Mouse (Mus musculus): ENCODE data around the gene Fbxo31. TPM values are rescaled to one million over a fixed set of nuclear protein-coding genes. Genes with fewer than 3 reads are reported as not detected.

Gene Fbxo31
- total RNA-seq, 2 experiments from 2014 or later, result 33.6 to 43.8 TPM

DNA sequence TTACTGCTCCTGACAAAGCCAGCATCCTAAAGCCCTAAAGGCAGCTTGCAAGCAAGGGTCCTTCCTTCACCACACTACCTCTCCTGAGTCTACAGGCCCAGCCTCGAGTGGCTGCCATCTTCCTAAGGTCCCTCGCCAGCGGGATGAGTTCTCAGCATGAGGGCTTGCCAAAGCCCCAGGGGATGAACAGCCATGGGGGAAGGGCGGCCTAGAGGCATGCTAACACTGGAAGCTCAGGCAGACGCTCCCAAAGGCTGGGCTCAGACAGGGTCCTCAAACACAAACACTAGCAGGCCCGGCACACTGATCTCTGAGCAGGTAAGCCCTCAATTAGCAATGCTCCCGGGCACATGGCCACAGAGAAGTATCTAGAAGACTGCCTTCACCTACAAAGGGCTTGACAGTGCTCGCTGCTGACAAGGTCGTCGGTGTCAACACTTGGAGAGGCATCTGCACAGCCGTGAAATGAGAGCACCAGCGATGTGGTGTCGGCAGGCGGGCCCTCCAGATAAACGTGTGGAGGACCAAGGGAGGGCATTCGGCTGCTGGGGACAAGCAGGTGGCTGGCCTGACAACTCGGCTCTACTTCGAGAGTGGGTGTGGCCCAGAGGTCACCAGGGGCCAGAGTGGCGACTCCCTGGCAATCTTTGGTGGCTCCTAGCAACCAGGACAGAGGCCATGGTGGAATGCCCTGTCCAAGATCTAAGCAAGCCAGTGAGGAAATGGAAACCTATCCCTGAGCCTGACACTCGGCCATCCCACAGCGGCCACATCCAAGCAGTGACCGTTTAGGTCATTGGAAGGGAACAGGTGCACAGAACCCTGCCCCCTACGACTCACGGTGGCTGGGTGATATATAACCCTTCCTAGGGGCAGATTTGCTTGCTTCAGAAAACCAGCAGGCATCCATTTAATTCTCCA, 27.3 kb downstream of the Fbxo31 start:
- DNase-seq, result no peak

- DNase-seq, result no peak
Measured at GRCm38 (mm10) chr8:121550056-121550455, 28.6 kb downstream of the Fbxo31 start.

DNA sequence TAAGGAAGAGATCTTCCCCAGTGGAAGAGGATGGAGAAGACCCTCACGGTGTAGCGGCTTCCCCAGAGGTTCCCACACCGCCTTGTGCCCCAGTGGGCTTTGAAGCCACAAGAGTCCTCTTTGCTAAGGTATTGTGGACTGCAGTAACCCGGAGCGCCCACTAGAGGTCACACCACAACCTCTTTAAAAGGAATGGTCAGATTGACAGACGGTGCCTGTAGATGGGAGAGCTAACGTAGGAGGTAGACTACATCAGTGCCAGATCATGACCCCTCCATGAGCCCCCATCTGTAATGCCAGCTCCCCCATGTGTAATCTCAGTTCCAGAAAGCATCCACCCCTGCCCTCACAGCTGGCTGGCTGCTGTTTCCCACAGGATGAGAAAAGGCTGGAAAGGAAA, 31.5 kb downstream of the Fbxo31 start:
- DNase-seq, result peak; percentile 80

- DNase-seq, result no peak
Measured at GRCm38 (mm10) chr8:121544936-121545335, 33.7 kb downstream of the Fbxo31 start.

DNA sequence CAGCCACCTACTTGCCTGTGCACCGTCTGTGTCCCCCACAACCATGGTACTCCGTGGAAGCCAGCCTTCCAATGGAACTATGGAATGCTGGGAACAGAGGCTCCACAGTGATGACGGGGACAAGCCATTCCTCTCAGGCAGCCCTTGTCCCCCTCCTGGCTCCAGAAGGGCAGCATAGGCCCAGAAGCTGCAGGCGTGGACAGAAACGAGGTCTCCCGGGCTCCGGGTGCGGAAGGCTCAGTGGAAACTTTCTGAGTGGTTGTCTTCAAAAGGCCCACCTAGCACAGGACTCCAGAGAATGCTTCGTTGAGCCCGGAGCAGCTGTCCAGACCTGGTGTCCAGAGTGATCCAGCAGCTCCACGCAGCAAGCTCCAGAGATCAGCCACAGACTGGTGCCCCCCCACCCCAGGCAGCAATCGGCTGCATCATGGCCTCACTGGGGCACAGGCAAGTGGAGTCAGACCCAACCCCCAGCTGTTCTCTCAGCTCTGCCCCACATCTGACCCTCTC, 34.3 kb downstream of the Fbxo31 start, which contains the start of gene 1700018B08Rik:
Gene 1700018B08Rik, minus strand, starts transcription at position 45 of the 510 bp plus-strand sequence.
- no peak for DNase-seq

DNA sequence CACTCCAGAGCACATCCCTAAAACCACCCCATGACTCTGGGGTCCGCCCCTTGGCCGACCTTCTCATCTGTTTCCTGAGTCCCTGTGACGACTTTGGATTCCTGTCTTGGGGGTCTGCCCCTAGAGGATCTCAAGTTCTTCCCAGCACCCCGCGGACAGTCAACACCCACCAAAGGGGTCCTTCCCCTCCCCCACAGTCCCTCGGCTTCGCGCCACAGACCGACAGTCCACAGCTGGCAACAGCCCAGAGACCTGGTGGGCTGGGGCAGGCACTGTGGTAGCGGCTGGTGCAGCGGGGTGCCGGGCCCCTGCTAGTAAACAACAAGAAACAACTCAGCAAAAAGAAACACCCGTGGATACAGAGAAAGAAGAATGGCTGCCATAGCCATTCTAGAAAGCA, 35.7 kb downstream of the Fbxo31 start:
- DNase-seq, result no peak

- DNase-seq, result no peak
Measured at GRCm38 (mm10) chr8:121541862-121542261, 36.7 kb downstream of the Fbxo31 start.

DNA sequence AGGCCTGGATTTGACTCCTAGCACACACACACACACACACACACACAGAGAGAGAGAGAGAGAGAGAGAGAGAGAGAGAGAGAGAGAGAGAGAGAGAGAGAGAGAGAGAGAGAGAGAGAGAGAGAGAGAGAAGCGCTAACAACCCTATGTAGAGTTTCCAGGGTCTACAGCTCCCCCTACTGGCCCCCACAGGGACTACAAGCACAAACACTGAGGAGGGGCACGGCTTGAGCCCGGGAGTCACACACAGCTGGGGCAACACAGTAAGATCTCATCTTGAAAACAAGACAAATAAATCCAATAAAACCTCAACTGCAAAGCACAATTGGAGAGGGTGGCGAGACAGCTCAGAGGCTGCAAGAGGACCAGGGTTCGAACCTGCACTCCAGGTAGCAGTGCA, 46.2 kb downstream of the Fbxo31 start:
- peak; percentile 57 for DNase-seq

DNA sequence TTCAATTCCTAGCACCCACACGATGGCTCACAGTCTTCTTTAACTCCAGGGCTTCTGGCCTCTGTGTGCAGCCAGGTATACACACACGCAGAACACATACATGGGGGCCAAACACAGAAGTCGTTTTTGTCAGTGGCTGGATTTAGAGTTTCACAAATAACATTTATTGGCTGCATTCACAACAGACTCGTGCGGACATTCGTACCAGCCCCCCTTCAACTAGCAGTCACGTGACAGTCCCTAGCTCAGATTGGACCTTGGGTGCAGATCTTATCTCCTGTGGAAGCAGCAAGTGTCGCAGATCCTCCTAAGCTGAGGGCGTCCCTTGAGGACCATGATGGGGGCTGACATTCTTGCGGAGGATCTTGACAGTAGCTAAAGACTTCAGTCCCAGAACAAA, 48.0 kb downstream of the Fbxo31 start:
- no peak for DNase-seq

- no peak for DNase-seq
Measured at GRCm38 (mm10) chr8:121528790-121529189, 49.8 kb downstream of the Fbxo31 start.

- DNase-seq, result no peak
Measured at GRCm38 (mm10) chr8:121527751-121528150, 50.9 kb downstream of the Fbxo31 start.

DNA sequence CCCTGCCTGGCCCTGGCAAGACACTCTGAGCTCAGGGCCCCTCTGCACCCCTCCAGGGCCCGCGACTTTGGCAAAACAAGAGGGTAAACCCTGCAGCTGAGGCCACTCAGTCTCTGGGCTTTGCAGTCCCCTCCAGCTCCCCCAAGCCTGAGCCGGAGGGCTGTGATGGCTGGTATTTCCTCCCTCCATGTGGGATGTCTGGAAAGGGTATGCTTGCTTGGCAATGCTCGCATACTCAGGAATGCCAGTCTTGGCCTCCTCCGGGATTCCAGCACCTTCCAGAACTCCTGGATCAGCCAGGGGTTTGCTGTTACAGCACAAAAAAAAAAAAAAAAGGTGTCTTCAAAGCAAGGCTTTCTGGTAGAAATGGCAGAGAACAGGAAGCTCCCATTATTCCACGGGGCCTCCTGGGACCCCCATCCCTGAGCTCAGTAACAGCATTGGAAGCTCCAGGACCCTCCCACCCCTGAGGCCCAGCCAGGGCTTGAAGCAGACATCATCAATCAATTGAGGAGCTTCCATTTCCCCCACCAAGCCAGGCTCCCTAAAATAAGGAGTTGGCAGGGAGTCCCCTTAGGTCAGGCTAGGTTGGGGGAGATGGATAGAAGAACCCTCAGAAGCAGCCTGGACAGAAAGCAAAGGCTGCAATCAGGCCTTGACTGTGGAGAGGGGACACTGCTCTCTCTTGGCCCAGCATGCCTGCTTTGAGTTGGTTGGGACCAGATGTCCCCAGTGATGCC, 51.6 kb downstream of the Fbxo31 start:
- DNase-seq, result no peak

- no peak for DNase-seq
Measured at GRCm38 (mm10) chr8:121525111-121525818, 53.3 kb downstream of the Fbxo31 start.

DNA sequence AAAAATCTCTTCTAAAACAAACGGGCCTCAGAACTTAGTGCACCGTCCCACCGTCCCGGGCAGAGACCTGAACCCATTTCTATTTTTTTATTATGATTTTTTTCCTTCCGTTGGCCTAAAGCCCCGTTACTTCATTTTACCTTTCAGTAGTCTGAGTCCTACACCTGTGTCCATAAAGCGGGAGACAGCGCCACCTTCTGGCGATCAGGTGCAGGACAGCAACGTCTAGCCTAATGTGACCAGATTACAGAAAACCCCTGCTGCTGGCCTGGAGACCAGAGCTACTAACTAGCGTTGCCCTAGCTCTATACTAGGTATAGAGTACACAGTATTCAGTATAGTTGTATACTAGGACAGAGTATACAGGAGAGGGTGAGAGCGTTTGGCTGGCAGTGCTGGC, 65.2 kb downstream of the Fbxo31 start:
- peak; percentile 91 for DNase-seq

DNA sequence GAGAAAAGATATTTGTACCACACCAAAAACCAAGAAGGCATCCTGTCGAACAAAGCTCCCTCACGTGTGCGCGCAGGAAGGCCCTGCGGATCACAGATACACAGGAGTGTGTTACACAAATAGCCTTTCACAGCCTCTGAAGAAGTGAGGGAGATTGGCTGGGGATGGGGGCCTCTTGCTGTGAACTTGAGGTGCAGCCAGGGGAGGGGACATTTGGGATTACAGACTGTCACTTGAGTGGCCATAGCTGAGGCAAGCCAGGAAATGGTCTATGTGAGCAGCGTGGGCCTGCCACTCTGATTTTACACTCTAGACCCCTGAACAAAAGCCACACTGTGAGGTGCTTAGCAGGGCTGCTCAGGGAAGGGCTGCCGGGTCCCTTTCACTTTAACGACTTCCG, 66.9 kb downstream of the Fbxo31 start:
- no peak for DNase-seq

Other genes with a start within 250 kb of the Fbxo31 start
- not detected for gene 1700018B08Rik, start 34.5 kb downstream of the Fbxo31 start, total RNA-seq (2021)
- 100 to 1,000 TPM; 132 to 152 TPM for gene Map1lc3b, start 11.6 kb upstream of the Fbxo31 start, total RNA-seq (2021)
- 10 to 100 TPM; 38.0 to 47.6 TPM for gene Zcchc14, start 74.1 kb upstream of the Fbxo31 start, total RNA-seq (2021)
- gene Jph3, start 150.8 kb upstream of the Fbxo31 start, total RNA-seq (2021), result 1 to 10 TPM; 2.7 to 4.6 TPM

Measured in adrenal gland, postnatal 10 days (tissue).